Mouse (Mus musculus) lung, adult 2 months (tissue): ENCODE measurements at regions not wholly inside any gene's neighbourhood (a gene's known extent, or its start where the extent isn't known, plus 50 kb on each side); places are given as distances from the start of the nearest gene placed in this dataset.

ENCODE experiments used
- DNase-seq: peaks from one replicate; pipeline ENCODE4 v3.0.0; 2022
- H3K4me1 ChIP-seq: fragments of 200-500 bp; 2 replicates; pipeline ENCODE4 v1.6.1; 2011; ENCODE audit warnings: low read length; ENCODE audit not compliant: control insufficient read depth, insufficient read depth
- H3K4me3 ChIP-seq: fragments of 200-500 bp; replicated peaks from 2 replicates; pipeline ENCODE3; 2011; ENCODE audit warnings: low read depth, mild to moderate bottlenecking, control low read depth, low read length; ENCODE audit errors: extremely low read depth
- CTCF ChIP-seq: fragments of 200-500 bp; IDR thresholded peaks from 2 replicates; pipeline ENCODE4 v1.5.1; 2011; ENCODE audit warnings: mild to moderate bottlenecking, low read length, control low read depth; ENCODE audit not compliant: insufficient read depth
- POLR2A ChIP-seq: fragments of 200-500 bp; IDR thresholded peaks from 2 replicates; pipeline ENCODE4 v1.6.1; 2011; ENCODE audit warnings: low read depth, mild to moderate bottlenecking, control low read depth, low read length, borderline replicate concordance; ENCODE audit errors: extremely low read depth
- WGBS: fragments of 180-500 bp; shearing (Covaris S2); methylation state at CpG from one replicate; pipeline ENCODE4 v1.1.7; 2018; 5-methylcytosine and 5-hydroxymethylcytosine counted together

- H3K4me1 ChIP-seq: no peaks in the 10 kb centered on the region
- WGBS: 50% methylated on average over 1 of the region's 1 CpGs
- DNase-seq: no peak
- TF ChIP-seq POLR2A: no peak
- TF ChIP-seq CTCF: no peak
- H3K4me3 ChIP-seq: no peak overlapping the region
Measured at GRCm38 (mm10) chr10:37907731-37908130, 769.0 kb upstream of the Marcks start.

- Histone ChIP-seq H3K4me1 (no peaks in the 10 kb centered on the region), H3K4me3 (no peak overlapping the region)
- TF ChIP-seq POLR2A (no peak), CTCF (no peak)
- no peak for DNase-seq
- WGBS: 59% methylated on average over 1 of the region's 1 CpGs
Measured at GRCm38 (mm10) chr10:37887961-37888360, 749.2 kb upstream of the Marcks start.

GRCm38 (mm10) chr10:37880841-37881240 is 742.1 kb upstream of the Marcks start:
- Histone ChIP-seq H3K4me1 (no peaks in the 10 kb centered on the region), H3K4me3 (no peak overlapping the region)
- no peak for DNase-seq
- TF ChIP-seq POLR2A (no peak), CTCF (no peak)
- 85% methylated on average over 5 of the region's 5 CpGs for WGBS

- no peak for DNase-seq
- no peak for TF ChIP-seq POLR2A
- no peak for TF ChIP-seq CTCF
- Histone ChIP-seq H3K4me3 (no peak overlapping the region), H3K4me1 (no peaks in the 10 kb centered on the region)
- 75% methylated on average over 2 of the region's 2 CpGs for WGBS
Measured at GRCm38 (mm10) chr10:37873925-37874324, 735.2 kb upstream of the Marcks start.

- no peak for TF ChIP-seq POLR2A
- no peak for TF ChIP-seq CTCF
- no peak for DNase-seq
- 44% methylated on average over 4 of the region's 4 CpGs for WGBS
- Histone ChIP-seq H3K4me3 (no peak overlapping the region), H3K4me1 (no peaks in the 10 kb centered on the region)
Measured at GRCm38 (mm10) chr10:37861001-37861400, 722.3 kb upstream of the Marcks start.

GRCm38 (mm10) chr10:37849291-37849846 is 710.6 kb upstream of the Marcks start:
- Histone ChIP-seq H3K4me3 (no peak overlapping the region), H3K4me1 (no peaks in the 10 kb centered on the region)
- DNase-seq: no peak
- TF ChIP-seq CTCF (no peak), POLR2A (no peak)
- WGBS: 78% methylated on average over 1 of the region's 1 CpGs

- Histone ChIP-seq H3K4me1 (peaks cover 4% of the 10 kb centered on the region; the same call in 1 of the 2 replicates), H3K4me3 (no peak overlapping the region)
- TF ChIP-seq CTCF (no peak), POLR2A (no peak)
- 72% methylated on average over 5 of the region's 5 CpGs for WGBS
- no peak for DNase-seq
Measured at GRCm38 (mm10) chr10:37842820-37843219, 704.1 kb upstream of the Marcks start.

GRCm38 (mm10) chr10:37841842-37842241 is 703.1 kb upstream of the Marcks start:
- no peak for TF ChIP-seq CTCF
- TF ChIP-seq POLR2A: no peak
- DNase-seq: no peak
- H3K4me3 ChIP-seq: no peak overlapping the region
- WGBS: 26% methylated on average over 2 of the region's 2 CpGs
- peaks cover 4% of the 10 kb centered on the region; the same call in 1 of the 2 replicates for H3K4me1 ChIP-seq

GRCm38 (mm10) chr10:37837721-37838120 is 699.0 kb upstream of the Marcks start:
- Histone ChIP-seq H3K4me3 (no peak overlapping the region), H3K4me1 (peaks cover 4% of the 10 kb centered on the region; the same call in 1 of the 2 replicates)
- DNase-seq: no peak
- 47% methylated on average over 2 of the region's 2 CpGs for WGBS
- no peak for TF ChIP-seq CTCF
- TF ChIP-seq POLR2A: no peak

GRCm38 (mm10) chr10:37813026-37813425 is 674.3 kb upstream of the Marcks start:
- no peak for DNase-seq
- TF ChIP-seq CTCF (no peak), POLR2A (no peak)
- WGBS: 56% methylated on average over 2 of the region's 2 CpGs
- no peak overlapping the region for H3K4me3 ChIP-seq
- peaks cover 2% of the 10 kb centered on the region; the same call in 1 of the 2 replicates for H3K4me1 ChIP-seq

GRCm38 (mm10) chr10:37812405-37812851 is 673.7 kb upstream of the Marcks start:
- peak; percentile 3 for DNase-seq
- no peak for TF ChIP-seq CTCF
- Histone ChIP-seq H3K4me1 (peaks cover 2% of the 10 kb centered on the region; the same call in 1 of the 2 replicates), H3K4me3 (no peak overlapping the region)
- WGBS: 22% methylated on average over 3 of the region's 3 CpGs
